Mouse (Mus musculus) forebrain, embryonic 13.5 days (tissue): ENCODE measurements around the gene Adgrl1. TPM values are rescaled to one million over a fixed set of nuclear protein-coding genes. Genes with fewer than 3 reads are reported as not detected.

Experiments used
- ATAC-seq: fragments of 200-750 bp; cut with Nextera tagmentation; 2 replicates; pipeline ENCODE4 v1.8.0; 2017
- H3K27ac ChIP-seq: fragments of 300-500 bp; sonication (generic); 2 replicates; pipeline ENCODE4 v1.5.1; 2015; ENCODE audit warnings: inconsistent platforms, mild to moderate bottlenecking, moderate library complexity
- H3K27me3 ChIP-seq: fragments of 300-500 bp; sonication (generic); 2 replicates; pipeline ENCODE4 v1.6.1; 2015; ENCODE audit warnings: mild to moderate bottlenecking, inconsistent platforms
- H3K36me3 ChIP-seq: fragments of 300-500 bp; sonication (generic); 2 replicates; pipeline ENCODE4 v1.6.1; 2015; ENCODE audit warnings: mild to moderate bottlenecking, inconsistent platforms; ENCODE audit not compliant: poor library complexity, severe bottlenecking
- H3K4me1 ChIP-seq: fragments of 300-500 bp; sonication (generic); 2 replicates; pipeline ENCODE4 v1.6.1; 2015; ENCODE audit warnings: inconsistent platforms
- H3K4me2 ChIP-seq: fragments of 300-500 bp; sonication (generic); 2 replicates; pipeline ENCODE4 v1.6.1; 2015; ENCODE audit warnings: inconsistent platforms, mild to moderate bottlenecking, moderate library complexity
- H3K4me3 ChIP-seq: fragments of 300-500 bp; sonication (generic); 2 replicates; pipeline ENCODE4 v1.5.1; 2015; ENCODE audit warnings: mild to moderate bottlenecking, inconsistent platforms
- H3K9ac ChIP-seq: fragments of 300-500 bp; sonication (generic); 2 replicates; pipeline ENCODE4 v1.6.1; 2015; ENCODE audit warnings: mild to moderate bottlenecking, inconsistent platforms
- H3K9me3 ChIP-seq: fragments of 300-500 bp; sonication (generic); replicated peaks from 2 replicates; pipeline ENCODE4 v1.6.1; 2016; ENCODE audit warnings: inconsistent platforms
- whole genome bisulfite sequencing: fragments of 180-500 bp; shearing (Covaris S2); methylation state at CpG from one replicate; pipeline ENCODE4 v1.1.7; 2015; 5-methylcytosine and 5-hydroxymethylcytosine counted together
- polyA plus RNA-seq: library from polyadenylated mRNA; unstranded; fragments of >200 nt; fragmentation: Nextera tagmentation; extraction: Ambion mirVana; gene quantifications from 2 replicates; pipeline ENCODE4 v1.2.1, GENCODE M21; 2015

Gene Adgrl1
- polyA plus RNA-seq, 1 experiment from 2014 or later = 32.8 TPM

- H3K27ac ChIP-seq = no peak overlapping the region
- H3K4me3 ChIP-seq = no peak overlapping the region
- H3K9me3 ChIP-seq = no peaks in the 10 kb centered on the region
- H3K9ac ChIP-seq = no peak overlapping the region
- H3K36me3 ChIP-seq = no peaks in the 10 kb centered on the region
- H3K4me1 ChIP-seq = peaks cover 4% of the 10 kb centered on the region
- peaks cover 28% of the 10 kb centered on the region for H3K27me3 ChIP-seq
- no peak for ATAC-seq
- 64% methylated on average over 4 of the region's 4 CpGs for WGBS
- H3K4me2 ChIP-seq = no peak overlapping the region
Observed at GRCm38 (mm10) chr8:83892061-83892460, 7.8 kb upstream of the Adgrl1 start.

- Histone ChIP-seq H3K36me3 (no peaks in the 10 kb centered on the region), H3K9me3 (no peaks in the 10 kb centered on the region), H3K9ac (no peak overlapping the region), H3K4me1 (peaks cover 22% of the 10 kb centered on the region), H3K27ac (no peak overlapping the region), H3K27me3 (peaks cover 28% of the 10 kb centered on the region), H3K4me3 (no peak overlapping the region), H3K4me2 (no peak overlapping the region)
- ATAC-seq = no peak
- 2% methylated on average over 5 of the region's 5 CpGs for WGBS
Observed at GRCm38 (mm10) chr8:83893915-83894314, 6.0 kb upstream of the Adgrl1 start.

- H3K4me2 ChIP-seq = no peak overlapping the region
- peaks cover 22% of the 10 kb centered on the region for H3K4me1 ChIP-seq
- no peak overlapping the region for H3K4me3 ChIP-seq
- H3K27ac ChIP-seq = no peak overlapping the region
- H3K9ac ChIP-seq = no peak overlapping the region
- WGBS = 2% methylated on average over 5 of the region's 5 CpGs
- H3K36me3 ChIP-seq = no peaks in the 10 kb centered on the region
- H3K9me3 ChIP-seq = no peaks in the 10 kb centered on the region
- H3K27me3 ChIP-seq = peaks cover 28% of the 10 kb centered on the region
- ATAC-seq = no peak
Observed at GRCm38 (mm10) chr8:83895894-83896293, 4.0 kb upstream of the Adgrl1 start.

GRCm38 (mm10) chr8:83896461-83896860 lies 3.4 kb upstream of the Adgrl1 start:
- no peak for ATAC-seq
- WGBS = 90% methylated on average over 7 of the region's 7 CpGs

GRCm38 (mm10) chr8:83897211-83897610 lies 2.7 kb upstream of the Adgrl1 start:
- Histone ChIP-seq H3K4me1 (peaks cover 29% of the 10 kb centered on the region), H3K9me3 (no peaks in the 10 kb centered on the region), H3K27ac (no peak overlapping the region), H3K9ac (peak overlapping the region; percentile 52; the same call in 1 of the 2 replicates), H3K36me3 (no peaks in the 10 kb centered on the region), H3K27me3 (peaks cover 28% of the 10 kb centered on the region), H3K4me2 (peak overlapping the region; percentile 77), H3K4me3 (peak overlapping the region; percentile 32)
- no peak for ATAC-seq
- WGBS = 1% methylated on average over 26 of the region's 26 CpGs

More at GRCm38 (mm10) chr8:83896461-83896860, 3.4 kb upstream of the Adgrl1 start:
- H3K27me3 ChIP-seq = peaks cover 28% of the 10 kb centered on the region
- peaks cover 22% of the 10 kb centered on the region for H3K4me1 ChIP-seq
- no peak overlapping the region for H3K4me3 ChIP-seq
- peak overlapping the region; percentile 52; the same call in 1 of the 2 replicates for H3K9ac ChIP-seq
- no peaks in the 10 kb centered on the region for H3K9me3 ChIP-seq
- H3K36me3 ChIP-seq = no peaks in the 10 kb centered on the region
- H3K4me2 ChIP-seq = no peak overlapping the region
- H3K27ac ChIP-seq = no peak overlapping the region

GRCm38 (mm10) chr8:83898456-83898855 lies 1.4 kb upstream of the Adgrl1 start:
- WGBS = 3% methylated on average over 10 of the region's 10 CpGs
- H3K4me1 ChIP-seq = peaks cover 42% of the 10 kb centered on the region
- peak overlapping the region; percentile 71 for H3K4me3 ChIP-seq
- peak overlapping the region; percentile 77 for H3K4me2 ChIP-seq
- H3K27me3 ChIP-seq = peaks cover 26% of the 10 kb centered on the region
- peak overlapping the region; percentile 43; the same call in 1 of the 2 replicates for H3K9ac ChIP-seq
- peak overlapping the region; percentile 99 for H3K27ac ChIP-seq
- no peaks in the 10 kb centered on the region for H3K9me3 ChIP-seq
- ATAC-seq = no peak
- H3K36me3 ChIP-seq = no peaks in the 10 kb centered on the region

- peaks cover 47% of the 10 kb centered on the region for H3K4me1 ChIP-seq
- no peak for ATAC-seq
- peaks cover 21% of the 10 kb centered on the region for H3K27me3 ChIP-seq
- H3K9me3 ChIP-seq = no peaks in the 10 kb centered on the region
- H3K27ac ChIP-seq = peak overlapping the region; percentile 99
- H3K9ac ChIP-seq = peak overlapping the region; percentile 92
- no peaks in the 10 kb centered on the region for H3K36me3 ChIP-seq
- H3K4me2 ChIP-seq = peak overlapping the region; percentile 77
- under 1% methylated on average over 13 of the region's 13 CpGs for WGBS
- peak overlapping the region; percentile 71 for H3K4me3 ChIP-seq
Observed at GRCm38 (mm10) chr8:83898985-83899362, 931 bp upstream of the Adgrl1 start.

- H3K4me3 ChIP-seq = peak overlapping the region; percentile 71
- H3K9me3 ChIP-seq = no peaks in the 10 kb centered on the region
- peak overlapping the region; percentile 99 for H3K27ac ChIP-seq
- peaks cover 7% of the 10 kb centered on the region; the same call in 1 of the 2 replicates for H3K27me3 ChIP-seq
- WGBS = 0% methylated on average over 31 of the region's 100 CpGs
- no peaks in the 10 kb centered on the region for H3K36me3 ChIP-seq
- peaks cover 55% of the 10 kb centered on the region for H3K4me1 ChIP-seq
- H3K4me2 ChIP-seq = peak overlapping the region; percentile 77
- H3K9ac ChIP-seq = peak overlapping the region; percentile 92
- ATAC-seq = peak; percentile 9
Observed at GRCm38 (mm10) chr8:83900266-83900956, 506 bp downstream of the Adgrl1 start.

GRCm38 (mm10) chr8:83900957-83901270 lies 1.0 kb downstream of the Adgrl1 start:
- no peaks in the 10 kb centered on the region for H3K9me3 ChIP-seq
- no peak for ATAC-seq
- H3K9ac ChIP-seq = peak overlapping the region; percentile 92
- H3K4me3 ChIP-seq = peak overlapping the region; percentile 71
- 0% methylated on average over 10 of the region's 40 CpGs for WGBS
- peaks cover 55% of the 10 kb centered on the region for H3K4me1 ChIP-seq
- H3K4me2 ChIP-seq = peak overlapping the region; percentile 77
- peaks cover 4% of the 10 kb centered on the region; the same call in 1 of the 2 replicates for H3K27me3 ChIP-seq
- H3K27ac ChIP-seq = peak overlapping the region; percentile 99
- peaks cover 4% of the 10 kb centered on the region; the same call in 1 of the 2 replicates for H3K36me3 ChIP-seq

GRCm38 (mm10) chr8:83901566-83902485 lies 1.9 kb downstream of the Adgrl1 start:
- Histone ChIP-seq H3K4me3 (peak overlapping the region; percentile 71), H3K27ac (peak overlapping the region; percentile 99), H3K9ac (peak overlapping the region; percentile 92), H3K4me2 (peak overlapping the region; percentile 77), H3K4me1 (peaks cover 57% of the 10 kb centered on the region), H3K9me3 (no peaks in the 10 kb centered on the region), H3K27me3 (0 out of 2 replicates have a peak, but pooled peaks cover under 1% of the 10 kb centered on the region), H3K36me3 (peaks cover 11% of the 10 kb centered on the region; the same call in 1 of the 2 replicates)
- ATAC-seq = no peak
- whole genome bisulfite sequencing = 11% methylated on average over 12 of the region's 14 CpGs

GRCm38 (mm10) chr8:83902961-83903666 lies 3.2 kb downstream of the Adgrl1 start:
- Histone ChIP-seq H3K27me3 (no peaks in the 10 kb centered on the region), H3K4me2 (peak overlapping the region; percentile 77), H3K4me1 (peaks cover 47% of the 10 kb centered on the region), H3K9me3 (no peaks in the 10 kb centered on the region), H3K9ac (peak overlapping the region; percentile 92), H3K36me3 (peaks cover 16% of the 10 kb centered on the region; the same call in 1 of the 2 replicates), H3K4me3 (peak overlapping the region; percentile 71), H3K27ac (peak overlapping the region; percentile 10; the same call in 1 of the 2 replicates)
- ATAC-seq = no peak
- WGBS = 10% methylated on average over 13 of the region's 13 CpGs
